Mouse (Mus musculus): Measurements from ENCODE around the gene Hps3.

- TF ChIP-seq CTCF (IDR thresholded peaks at IDR 0.05; ENCODE audit: low read depth): no peak
- no peak for TF ChIP-seq EP300 (IDR thresholded peaks at IDR 0.05; ENCODE audit: low read depth)
Measured at GRCm38 (mm10) chr3:19981156-19981555, 54.0 kb downstream of the Hps3 start.

All from heart, postnatal 0 days (tissue).